Mouse (Mus musculus) T-cell, adult 2 months (primary cell): ENCODE results near the gene Rtn4ip1.
A peak's percentile ranks its signal among the peaks of the same experiment; 100 is the strongest.

Experiments used
- DNase-seq: peaks from one replicate; pipeline ENCODE4 v3.0.0; 2022; ENCODE audit warnings: low spot score

The Rtn4ip1 gene

DNA sequence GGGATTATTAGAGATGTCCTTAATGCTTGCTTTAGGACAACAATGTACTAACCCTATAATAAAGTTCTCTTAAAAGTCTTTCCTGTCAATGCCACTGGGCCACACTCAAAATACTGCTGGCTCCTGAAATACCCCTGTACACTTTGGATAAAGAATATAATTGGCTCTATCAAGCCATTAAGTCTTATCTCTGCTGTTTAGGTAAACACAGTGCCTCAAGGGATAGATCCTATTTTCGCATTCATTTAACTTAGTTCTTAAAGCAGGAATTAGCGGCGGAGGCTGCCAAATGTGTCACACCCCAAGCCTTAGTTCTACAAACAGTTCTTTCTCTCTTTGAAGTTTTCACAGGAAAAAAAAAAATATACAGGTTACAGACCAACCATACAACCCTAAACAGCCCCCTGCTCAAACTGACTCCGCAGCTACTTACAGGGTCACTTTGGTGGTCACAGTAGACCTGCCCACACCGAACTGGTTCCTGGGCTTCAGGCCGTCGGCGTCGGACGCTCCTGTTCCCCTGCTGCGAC, 101.5 kb downstream of the Rtn4ip1 start:
- no peak for DNase-seq

DNA sequence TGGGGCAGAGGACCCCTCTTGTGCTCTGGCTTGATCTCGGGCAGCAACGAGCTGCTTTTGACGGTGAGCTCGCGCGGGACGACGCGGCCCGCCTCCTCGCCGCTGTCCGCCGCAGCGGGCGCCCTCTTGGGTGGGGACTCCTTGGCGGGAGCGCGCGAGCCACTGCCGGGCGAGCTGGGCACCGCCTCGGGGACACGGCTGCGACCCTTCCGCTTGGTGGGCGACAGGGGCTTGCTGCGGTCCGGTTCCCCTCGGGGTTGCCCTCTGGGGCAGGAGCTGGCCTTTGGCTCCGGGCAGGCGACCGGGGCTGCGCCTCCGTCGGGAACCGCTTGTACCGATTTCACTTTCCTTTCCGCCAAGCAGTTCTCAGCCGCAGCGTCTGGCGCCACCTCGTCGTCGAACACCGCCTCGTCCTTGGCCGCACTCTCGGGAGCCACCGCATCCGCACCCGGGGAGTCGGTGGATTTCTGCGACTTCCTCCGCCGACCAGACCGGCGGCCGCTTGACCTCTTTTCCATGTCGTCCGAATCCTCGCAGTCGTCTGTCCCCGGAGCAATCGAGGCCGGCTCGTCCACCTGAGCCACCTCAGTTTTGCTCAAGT, 102.0 kb downstream of the Rtn4ip1 start:
- peak; percentile 80 for DNase-seq

DNA sequence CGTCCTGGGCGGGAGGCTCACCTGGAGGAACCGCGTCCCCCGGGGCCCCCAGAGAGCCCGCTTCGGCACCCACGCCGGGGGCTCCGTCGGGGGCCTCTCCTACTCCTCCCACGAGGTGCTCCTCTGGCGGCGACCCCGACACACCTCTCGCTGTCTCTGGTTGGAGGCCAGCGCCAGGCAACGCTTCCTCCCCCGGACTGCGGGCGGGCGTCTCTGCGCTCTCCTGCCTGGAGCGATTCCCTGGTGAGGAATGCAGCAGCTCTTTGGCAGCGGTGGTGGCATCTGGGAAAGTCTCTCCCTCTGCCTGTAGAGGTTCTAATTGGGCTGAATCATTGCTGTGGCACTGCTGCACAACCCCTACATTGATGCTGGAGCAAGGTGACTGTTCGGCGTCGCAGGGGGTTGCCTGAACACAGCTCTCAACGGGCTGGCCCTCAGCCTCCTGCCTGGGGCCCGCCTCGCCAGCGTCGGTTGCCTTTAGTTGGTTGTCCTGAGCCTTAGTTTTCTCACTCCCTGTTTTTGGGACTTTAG, 102.7 kb downstream of the Rtn4ip1 start:
- no peak for DNase-seq

DNA sequence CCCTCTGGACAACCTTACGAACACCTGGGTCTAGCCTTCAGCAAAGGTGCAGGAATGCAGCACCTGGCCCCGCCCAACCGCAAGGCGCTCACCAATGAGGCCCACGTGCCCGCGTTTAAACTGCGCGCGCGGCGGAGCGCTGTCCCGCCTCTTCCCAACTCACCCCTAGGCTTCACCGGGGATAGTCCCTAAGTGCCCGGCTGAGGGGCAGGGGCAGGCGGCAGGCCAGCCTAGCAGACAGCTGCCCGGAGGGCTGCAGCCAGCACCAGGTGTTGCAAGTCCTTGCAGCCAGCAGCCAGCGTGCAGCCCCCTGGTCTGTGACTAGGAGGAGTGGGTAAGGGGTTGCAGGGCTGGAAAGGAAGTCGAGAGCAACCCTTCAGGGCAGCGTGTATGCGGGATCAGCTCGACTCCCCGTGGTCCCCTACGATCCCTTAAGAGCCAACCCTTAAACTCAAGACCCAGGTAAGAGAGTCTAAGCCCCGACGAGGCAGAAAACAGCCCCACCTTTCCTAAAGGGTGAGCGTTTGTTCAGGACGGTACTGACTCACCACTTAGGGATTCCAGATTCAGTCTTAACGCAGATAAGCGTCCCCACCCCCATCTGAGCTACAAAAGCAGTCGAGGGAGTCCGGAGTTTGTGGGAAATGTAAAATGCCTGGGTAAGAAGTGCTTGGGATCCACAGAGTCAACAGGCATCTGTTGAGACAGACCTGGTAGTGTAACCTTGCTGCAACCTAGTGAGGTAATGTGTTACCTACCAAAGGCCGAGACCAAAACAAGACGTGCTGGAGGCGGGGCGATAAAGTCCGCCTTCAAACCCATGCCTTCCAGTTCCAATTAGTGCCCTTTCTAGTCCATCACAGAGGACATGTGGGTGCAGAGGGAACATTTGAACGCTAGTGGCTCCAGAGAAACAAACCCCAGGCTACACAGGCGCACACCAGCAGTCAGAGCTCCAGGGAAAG, 104.4 kb downstream of the Rtn4ip1 start:
- peak; percentile 28 for DNase-seq
